Mouse (Mus musculus) thymus, postnatal 36 days (tissue): ENCODE measurements around the gene Nhlrc3.

Source experiments
- DNase-seq, 2 experiments: peaks; one replicate each; pipeline ENCODE4 v3.0.0; 2022; ENCODE audit warnings: mixed read lengths in 2 of 2

Nhlrc3 gene

DNA sequence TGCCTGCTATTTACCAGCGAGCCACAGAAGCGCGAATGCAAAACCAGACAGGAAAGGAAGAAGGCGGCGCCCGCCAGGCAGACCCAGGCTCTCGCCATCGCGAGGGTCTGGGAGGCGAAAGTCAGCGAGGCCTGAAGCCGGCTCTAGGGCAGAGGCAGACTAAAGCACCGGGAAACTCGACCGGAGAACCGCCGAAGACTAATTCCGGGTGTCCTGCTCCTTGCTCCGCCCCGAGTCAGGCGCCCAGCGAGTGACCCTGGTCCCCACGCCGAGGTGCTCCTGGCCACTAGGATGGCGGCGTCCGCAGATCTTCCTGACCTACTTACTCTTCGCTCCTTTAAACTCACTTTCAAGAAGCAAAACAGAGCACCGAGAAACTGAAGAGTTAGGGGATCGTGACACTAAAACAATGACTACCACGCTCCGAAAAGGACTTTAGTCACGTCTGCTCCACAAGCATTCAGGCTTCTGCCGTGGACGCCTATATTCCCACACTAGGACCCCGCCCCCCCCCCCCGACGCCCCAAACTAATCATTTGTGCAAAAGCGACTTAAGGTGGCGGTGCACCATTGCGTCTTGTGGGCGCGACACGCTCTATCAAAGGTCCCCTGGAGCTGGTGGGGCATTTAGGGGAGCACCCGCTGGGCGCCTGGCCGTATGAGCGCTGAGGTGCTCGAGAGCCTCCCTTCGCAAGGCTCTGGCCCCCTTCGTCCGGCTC is at the start of gene Nhlrc3, which contains the start of gene Proser1:
TSS of gene Nhlrc3 (minus strand) at position 287 of the 719 bp plus-strand sequence.
TSS of gene Proser1 (plus strand) at position 621 of the 719 bp plus-strand sequence.
- DNase-seq: peak; percentile 90 to 92

DNA sequence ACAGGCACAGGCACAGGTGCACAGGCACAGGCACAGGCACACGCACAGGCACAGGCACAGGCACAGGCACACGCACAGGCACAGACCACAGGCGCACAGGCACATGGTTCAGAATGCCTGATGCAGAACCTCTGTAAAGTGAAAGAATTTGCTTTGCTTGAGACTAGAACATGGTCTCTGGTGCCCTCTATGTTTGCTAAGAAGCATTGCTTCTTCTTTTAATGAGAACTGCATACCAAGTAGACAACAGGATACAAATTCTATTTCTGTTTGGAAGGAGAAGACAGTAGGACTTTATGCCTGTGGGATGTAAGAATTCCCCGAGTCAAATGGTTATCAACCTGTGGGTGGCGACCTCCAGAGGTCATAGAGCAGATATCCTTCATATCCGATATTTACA is 39.3 kb upstream of the Nhlrc3 start:
- no peak for DNase-seq

DNA sequence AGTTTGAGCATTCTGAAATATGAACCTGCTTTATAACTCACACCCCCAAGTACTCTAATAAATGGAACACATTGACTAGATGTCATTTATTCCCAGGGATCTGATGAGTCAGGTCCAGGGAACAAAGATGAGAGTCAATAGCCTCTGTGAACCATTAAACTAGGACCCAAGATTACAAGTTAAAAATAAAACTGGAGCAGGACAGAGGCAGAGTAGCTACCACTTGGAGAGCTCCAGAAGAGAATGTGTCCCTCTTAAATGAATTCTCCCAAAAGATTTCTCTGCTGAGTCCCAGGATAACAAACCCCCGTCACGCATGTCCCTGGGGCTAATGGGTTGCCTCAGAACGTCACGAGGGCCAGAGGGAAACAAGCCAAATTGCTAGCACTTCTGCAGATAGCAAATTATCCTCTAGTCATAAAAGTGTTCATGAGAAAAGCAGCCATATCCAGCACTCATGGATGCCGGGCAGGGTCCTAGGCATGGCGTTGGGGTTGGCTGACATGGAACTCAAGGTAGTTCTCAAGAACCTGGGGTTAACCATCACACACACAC is 35.3 kb upstream of the Nhlrc3 start:
- DNase-seq: no peak

DNA sequence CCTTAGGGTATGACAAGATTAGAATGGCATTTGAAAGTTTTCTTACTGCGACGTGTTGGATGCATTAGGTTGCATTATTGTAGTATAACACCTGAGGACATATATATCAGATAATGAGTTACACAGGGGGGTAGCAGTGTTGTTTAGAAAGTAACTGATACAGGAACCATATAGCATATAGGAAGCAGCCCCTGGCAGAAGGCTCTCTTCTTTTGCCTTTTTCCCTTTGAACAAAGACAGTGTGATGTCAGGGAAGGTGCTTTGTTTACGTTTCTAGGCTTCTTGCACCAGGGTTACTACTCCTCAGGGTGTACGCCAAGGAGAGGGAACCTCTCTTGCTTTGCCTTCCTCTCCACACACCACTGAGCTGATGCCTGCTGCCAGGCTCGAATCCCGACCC is 25.2 kb upstream of the Nhlrc3 start, which contains the start of gene Stoml3:
TSS of gene Stoml3 (plus strand) at position 301 of the 400 bp plus-strand sequence.
- DNase-seq: no peak

DNA sequence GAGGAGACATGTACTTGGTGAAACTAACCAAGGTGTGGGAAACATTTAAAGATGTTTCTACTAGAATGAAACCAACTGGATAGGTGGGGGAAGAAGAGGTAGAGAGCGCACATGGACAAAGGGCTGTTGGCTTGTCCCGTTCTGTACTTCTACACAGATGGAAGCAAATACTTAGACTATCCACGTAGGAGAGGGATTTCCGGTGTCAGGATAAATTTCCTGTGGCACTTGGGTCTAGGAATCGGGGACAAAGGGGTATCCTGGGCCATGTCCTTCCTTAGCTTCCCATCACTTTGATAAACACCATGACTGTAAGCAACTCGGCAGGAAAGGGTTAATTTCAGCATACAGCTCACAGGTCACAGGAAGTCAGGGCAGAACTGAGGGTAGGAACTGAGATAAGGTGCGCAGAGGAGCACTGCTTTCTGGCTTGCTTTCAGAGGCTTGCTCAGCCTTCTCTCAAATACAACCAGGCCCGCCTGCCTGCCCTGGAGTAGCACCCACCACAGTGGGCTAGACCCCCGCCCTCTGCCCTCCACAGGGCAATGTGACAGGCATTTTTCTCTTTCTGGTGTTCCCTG is 24.0 kb upstream of the Nhlrc3 start:
- DNase-seq: no peak

DNA sequence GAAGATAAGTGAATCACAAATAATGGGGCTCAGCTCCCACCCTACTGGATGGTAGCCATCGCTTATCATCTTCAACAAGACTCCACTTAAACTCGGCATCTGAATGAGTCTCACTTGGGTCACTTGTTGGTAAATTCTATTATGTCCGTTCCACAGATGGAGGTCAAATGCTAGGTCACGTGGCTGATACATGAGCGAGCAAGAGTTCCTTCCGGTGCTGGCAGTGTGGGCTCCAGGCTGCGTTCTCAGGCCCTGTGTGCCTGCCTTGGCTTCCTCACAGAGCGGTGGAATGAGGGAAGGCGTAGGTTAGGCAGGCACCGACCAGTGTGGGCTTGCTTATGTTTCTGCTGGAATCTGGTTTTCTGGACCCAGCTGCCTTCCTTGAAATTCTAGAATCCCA is 23.4 kb upstream of the Nhlrc3 start:
- DNase-seq: no peak

DNA sequence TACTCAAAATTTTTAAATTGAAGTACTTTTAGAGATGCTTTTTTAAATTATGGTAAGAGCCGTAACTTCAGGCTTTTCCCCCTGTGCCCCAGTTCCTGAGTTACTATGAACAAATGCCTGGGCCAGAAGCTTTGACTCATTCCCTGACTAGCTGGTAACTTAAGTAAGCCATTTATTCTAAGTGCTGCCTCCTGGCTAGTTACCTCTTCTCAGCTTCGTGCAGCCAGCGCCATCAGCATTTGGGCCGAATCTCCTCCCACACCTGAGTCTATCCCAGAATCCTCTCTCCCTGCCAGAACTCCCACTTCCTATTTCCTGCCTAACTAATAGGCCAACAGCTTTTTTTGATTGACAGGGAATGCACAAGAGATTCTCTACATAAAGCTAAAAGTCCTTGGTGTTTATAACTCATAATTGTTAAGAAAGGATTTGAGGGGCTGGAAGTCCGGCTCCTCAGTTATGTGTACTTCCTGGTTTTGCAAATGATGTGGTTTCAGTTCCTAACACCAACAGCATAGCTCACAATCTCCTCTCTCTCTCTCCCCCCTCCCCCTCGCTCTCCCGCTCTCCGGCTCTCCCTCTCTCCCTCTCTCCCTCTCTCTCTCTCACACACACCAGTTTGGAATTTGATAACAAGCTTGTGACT is 20.4 kb upstream of the Nhlrc3 start:
- no peak for DNase-seq

DNA sequence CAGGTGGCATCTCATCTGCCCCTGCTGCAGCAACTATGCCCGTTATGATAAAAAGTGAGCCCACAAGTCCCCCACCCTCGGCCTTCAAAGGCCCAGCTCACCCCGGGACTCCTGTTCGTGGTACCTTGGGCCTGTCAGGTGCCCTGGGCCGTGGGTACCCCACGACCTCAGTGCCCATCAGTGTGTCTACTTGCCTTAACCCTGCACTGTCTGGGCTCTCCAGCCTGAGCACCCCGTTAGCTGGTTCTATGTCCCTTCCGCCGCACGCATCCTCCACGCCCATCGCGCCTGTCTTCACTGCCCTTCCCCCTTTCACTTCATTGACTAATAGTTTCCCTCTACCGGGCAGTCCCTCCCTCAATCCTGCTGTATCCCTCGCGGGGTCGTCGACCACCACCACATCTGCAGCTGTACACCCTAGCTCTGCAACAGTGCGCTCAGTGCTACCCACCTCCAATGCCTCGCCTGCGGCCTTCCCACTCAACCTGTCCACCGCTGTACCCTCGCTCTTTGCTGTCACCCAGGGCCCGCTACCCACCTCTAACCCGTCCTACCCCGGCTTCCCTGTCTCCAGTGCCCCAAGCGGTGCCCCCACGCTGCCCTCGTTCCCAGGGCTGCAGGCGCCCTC is 15.4 kb upstream of the Nhlrc3 start:
- DNase-seq: no peak

DNA sequence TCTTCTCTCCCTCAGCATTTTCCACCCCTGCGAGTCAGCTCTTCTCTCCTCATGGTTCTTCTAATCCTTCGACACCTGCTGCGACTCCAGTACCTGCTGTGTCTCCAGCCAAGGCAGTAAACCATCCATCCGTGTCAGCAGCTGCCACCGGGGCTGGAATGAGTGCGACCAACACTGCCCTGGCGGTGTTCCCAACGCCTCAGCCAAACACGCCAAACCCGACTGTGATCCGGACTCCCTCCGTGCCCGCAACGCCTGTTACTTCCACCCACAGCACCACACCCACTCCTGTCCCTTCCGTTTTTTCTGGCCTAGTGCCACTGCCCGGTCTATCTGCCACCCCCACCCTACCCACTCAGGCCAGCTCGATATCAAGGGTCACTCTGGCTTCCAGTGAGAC is 14.3 kb upstream of the Nhlrc3 start:
- DNase-seq: no peak

DNA sequence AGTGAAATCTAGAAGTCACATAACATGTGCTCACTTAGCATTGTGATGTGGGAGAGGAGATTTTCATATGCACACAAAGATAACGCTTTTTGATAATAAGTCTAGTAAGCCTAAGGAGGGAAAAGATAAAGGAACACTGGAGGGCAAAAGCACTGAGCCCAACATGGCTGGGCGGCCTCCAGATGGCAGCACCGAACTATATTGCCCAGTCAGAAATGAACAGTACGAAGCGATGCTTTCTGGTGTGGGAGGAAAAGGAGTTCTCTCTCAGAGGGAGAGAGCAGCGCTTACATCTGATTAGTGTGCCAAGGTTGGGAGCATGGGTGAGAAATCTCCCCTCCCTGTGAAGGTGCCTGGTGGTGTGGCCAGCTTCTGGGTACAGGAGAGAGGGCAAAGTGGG is 12.8 kb upstream of the Nhlrc3 start:
- DNase-seq: no peak

DNA sequence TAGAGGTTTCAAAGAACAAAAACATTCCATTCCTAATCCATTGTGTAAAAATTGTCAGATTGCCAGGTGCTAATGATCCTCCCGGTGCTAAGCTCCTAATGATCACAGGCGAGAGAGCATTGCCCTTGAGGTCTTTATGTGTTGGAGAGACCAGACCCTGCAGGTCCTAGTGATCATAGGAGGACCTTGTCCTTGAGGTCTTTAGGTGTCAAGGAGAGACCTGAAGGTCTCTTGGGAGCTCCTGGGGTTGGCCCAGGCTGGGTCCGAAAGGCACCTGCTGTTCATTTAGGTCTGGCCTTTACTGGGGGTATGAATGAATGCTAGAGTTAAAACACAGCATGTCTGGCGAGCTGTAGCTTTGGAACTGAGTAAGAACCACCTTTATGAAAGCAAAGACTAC is 11.0 kb upstream of the Nhlrc3 start:
- DNase-seq: no peak

DNA sequence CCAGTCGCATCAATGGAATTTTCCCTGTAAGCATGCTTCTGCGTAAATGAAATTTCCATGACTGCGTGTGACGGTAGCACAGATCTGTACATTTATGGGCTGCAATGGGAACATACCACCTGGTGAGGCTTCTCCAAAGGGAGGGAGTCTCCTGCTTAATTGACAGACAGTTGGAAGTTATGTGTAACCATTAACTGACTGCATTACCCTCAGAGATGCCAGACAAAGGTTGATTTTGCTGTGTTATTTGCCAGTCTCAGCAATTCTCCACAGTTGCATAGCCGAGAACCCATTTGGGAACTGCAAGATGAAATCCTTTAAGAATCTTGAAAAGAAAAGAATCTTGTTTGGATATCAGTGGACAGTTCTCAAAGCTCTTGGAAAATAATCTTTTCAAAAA is 8.9 kb upstream of the Nhlrc3 start:
- DNase-seq: no peak

DNA sequence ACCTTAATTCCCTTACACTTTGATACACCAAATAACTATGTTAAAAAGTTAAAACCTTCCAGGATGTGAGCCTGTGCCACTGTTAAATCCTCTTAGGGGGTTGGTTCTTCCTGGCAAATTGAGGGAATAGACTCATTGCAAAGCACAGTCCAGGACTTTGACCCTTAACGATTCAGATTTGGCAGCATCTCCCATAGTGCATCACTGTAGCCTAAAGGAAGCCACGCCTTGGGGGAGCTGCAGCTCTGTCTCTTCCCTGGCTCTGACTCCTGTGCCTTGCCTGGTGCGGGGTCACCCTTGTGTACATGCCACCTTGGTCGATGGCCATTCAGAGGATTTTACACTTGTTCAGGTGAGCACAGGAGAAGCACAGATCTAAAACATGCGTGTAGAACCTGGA is 6.5 kb upstream of the Nhlrc3 start:
- no peak for DNase-seq

DNA sequence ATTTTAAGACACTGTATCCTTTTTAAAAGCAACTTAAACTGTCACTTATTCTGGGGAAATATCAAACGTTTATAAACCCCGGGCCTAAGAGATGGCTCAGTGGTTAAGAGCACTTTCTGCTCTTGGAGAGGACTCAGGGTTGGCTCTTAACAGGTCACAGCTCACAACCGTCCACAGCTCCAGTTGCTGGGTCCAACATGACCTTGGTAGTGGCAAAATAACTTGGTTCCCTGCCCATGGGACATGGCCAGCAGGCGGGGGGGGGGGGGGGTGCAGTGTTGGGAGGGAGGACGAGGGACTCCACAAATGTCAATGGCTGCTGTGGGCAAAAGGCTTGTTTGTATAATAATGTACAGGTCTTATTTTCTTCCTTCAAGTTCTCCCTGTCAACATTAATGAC is 4.2 kb upstream of the Nhlrc3 start:
- no peak for DNase-seq

DNA sequence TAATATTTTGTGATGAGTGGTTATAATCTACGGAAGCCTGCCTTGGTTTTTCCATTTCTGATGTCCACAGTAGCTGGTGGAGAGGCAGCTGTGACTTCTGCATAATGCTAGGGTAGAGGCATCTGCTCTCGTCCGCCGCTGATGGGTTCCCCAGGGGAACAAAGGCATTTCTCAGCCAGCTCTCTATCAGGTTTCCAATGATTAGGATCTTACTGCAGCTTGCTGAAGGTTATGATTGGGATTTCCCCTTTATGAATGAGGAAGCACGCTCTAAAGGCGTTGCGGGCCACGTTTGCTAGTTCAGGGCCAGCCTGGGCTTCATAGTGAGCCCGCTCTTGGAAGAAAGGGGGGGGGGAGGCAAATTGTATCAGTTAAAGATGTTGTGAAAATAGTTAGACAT is 3.3 kb upstream of the Nhlrc3 start:
- DNase-seq: no peak

DNA sequence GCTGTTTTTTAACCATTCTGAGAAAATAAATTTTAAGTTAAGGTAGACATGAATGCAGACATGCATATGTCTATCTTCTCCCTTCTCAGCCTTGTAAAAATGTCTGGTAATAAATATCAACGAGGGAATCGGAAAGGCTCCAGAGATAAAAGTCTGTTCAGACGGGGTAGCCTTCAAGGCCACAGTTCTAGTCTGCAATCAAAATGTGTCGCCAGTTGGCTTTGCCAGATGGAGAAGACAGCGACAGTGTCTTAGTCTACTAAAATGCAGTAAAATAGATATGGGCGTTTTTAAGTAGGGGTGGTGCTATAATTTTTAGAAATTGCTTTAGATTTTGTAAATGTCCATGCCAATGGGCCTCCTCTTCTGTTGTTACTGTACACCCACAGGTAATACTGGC is 2.2 kb upstream of the Nhlrc3 start:
- no peak for DNase-seq

DNA sequence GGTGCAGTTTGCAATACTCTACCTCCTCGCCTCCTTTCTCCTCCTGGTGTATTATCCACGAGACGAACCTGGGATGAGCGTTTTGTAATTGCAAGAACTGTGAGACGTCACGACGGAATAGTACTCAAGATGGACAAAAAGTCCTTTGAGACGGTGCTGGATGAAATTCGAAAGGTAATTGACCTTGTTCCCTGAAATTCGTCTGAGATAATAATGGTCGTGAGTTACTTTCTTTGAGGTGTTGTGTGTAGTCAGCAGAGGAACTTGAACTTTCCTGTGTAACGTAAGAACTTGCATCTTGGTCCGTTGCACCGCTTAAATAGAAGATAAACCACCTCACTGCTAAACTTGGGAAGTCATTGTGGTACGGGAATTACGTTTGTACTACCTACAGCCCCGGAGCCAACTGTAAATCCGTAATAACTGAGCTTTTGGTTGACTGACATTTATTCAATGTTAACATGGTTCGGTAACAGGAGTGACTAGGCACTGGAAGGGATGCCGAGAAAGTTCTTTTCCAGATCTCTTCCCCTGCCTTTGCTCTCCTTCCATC is 1.1 kb upstream of the Nhlrc3 start:
- no peak for DNase-seq

DNA sequence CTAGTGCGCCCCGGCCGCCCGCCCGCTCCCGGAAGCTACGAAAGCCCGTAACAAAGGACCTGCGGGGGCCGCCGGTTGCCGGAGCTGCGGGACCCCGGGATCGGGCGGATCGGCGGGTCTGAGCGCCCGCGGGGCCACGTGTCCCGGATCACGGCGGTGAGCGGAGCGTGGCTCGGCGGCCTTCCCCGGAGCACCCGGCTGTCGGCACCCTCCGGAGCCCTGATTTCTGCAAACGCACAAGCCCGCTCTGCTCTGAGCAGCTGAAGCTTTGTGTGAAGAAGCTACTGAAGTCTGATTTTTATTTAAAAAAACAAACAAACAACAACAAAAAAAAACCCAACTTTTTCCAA is 608 bp upstream of the Nhlrc3 start:
- DNase-seq: no peak

DNA sequence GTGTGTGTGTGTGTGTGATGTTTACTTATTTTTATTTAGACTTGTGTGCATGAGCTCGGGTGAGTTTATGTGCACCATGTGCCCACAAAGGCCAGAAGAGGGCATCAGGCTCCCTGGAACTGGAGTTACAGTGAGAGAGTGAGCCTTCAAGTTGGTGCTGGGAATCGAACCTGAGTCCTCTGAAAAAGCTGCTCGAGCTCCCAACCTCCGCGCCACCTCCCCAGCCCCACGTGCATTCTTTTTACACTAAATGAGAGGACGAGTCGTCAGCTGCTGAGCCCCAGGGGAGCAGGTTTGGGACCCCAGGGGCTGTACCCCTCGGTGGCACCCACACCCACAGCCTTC is 459 bp downstream of the Nhlrc3 start:
- DNase-seq: no peak

DNA sequence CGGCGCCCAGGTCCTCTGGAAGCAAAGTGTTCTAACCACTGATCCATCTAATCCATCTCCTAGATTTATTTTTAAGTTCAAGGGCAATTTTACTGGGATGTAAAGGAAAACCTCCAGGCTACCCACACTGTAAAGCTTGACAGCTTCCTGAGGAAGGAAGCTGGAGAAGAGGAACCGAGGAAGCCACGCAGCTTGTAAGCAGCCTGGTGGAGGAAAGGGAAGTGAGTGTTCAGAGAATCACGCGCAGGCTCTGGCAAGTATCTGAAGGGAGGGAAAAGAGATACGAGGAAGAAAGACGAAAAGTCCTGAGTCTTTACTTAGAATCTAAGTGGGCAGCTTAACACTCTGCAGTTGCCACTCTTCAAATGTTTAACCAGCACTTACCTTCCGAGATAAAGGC is 3.0 kb downstream of the Nhlrc3 start:
- DNase-seq: no peak

DNA sequence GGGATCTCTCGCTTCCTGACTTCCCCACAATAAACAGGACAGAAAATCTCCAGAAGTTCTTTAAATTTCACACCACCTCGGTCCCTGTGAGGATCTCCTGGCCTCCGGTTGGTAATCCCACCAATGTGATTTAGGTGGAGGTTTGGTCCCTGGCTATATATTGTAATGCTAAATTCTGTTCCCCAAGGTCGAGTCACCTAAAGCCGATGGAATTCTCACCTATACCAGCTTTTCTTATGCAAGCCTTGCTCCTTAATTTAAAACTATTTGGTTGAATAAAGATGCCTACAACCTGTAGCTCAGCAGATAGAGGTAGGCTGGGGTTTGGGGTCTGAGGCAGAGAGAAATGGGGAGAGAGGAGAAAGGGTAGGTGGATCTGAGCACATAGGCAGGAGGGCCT is 5.4 kb downstream of the Nhlrc3 start:
- no peak for DNase-seq

DNA sequence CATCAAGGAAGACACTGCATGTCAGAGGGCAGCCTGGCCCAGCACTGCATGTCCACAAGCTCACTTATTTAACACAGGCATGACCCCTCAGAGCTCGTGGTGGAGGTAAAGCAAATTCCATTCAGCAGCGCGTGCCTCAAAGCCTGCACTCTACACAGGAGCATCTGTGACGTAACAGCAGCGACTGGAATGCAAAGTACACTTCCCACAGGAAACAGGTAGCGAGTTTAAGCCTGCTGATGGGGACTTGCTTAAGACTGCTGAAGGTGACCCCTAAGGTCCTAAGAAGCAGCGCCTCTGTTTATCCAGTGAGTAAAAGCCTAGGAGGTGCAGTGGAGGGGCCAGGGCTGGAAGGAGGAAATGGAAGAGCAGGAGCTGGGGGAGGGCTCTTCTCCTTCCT is 8.1 kb downstream of the Nhlrc3 start:
- no peak for DNase-seq

DNA sequence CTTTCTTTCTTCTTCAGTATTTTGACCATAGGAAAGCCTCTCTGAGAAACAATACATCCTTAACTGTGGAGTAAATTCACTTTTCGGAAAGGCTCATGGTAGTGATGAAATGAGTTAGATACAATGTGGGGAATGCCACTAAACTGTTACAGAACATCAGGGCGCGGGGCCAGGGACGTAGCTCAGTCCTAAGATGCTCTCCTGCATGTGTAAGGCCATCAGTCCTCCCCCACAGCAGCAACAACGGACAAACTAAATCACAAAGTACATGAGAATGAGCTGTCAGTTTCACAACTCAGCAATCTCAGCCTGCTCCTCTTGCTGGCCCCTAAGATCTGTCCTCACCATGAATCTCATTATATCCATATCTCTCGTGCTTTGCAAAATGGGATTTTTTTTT is 8.6 kb downstream of the Nhlrc3 start:
- DNase-seq: no peak
